Mouse (Mus musculus) spleen, adult 2 months (tissue): ENCODE measurements at regions not wholly inside any gene's neighbourhood (a gene's known extent, or its start where the extent isn't known, plus 50 kb on each side); places are given as distances from the start of the nearest gene placed in this dataset.

Experiments
- DNase-seq, 2 experiments: peaks; one replicate each; pipeline versions ENCODE4 v3.0.0 to v3.0.0-alpha.2; 2012 to 2021; ENCODE audit warnings: low spot score in 2 of 2, low read depth in 1 of 2
- H3K27ac ChIP-seq: fragments of 200-500 bp; 2 replicates; pipeline ENCODE4 v1.5.1; 2012; ENCODE audit warnings: low read length, inconsistent platforms; ENCODE audit not compliant: insufficient read depth
- H3K27me3 ChIP-seq: fragments of 200-500 bp; 2 replicates; pipeline ENCODE4 v1.6.1; 2012; ENCODE audit warnings: mild to moderate bottlenecking, moderate library complexity, low read length, inconsistent platforms; ENCODE audit not compliant: control insufficient read depth, insufficient read depth
- H3K36me3 ChIP-seq: fragments of 200-500 bp; 2 replicates; pipeline ENCODE4 v1.6.1; 2012; ENCODE audit warnings: mild to moderate bottlenecking, low read length, inconsistent platforms; ENCODE audit not compliant: control insufficient read depth, insufficient read depth
- H3K4me1 ChIP-seq: fragments of 200-500 bp; 2 replicates; pipeline ENCODE4 v1.6.1; 2011; ENCODE audit warnings: inconsistent platforms; ENCODE audit not compliant: control insufficient read depth, insufficient read depth, insufficient read length
- H3K4me3 ChIP-seq: fragments of 200-500 bp; 2 replicates; pipeline ENCODE4 v1.5.1; 2011; ENCODE audit warnings: mild to moderate bottlenecking, inconsistent platforms; ENCODE audit not compliant: insufficient read depth, insufficient read length; ENCODE audit errors: extremely low read depth
- CTCF ChIP-seq: fragments of 200-500 bp; IDR thresholded peaks from 2 replicates; pipeline ENCODE4 v1.5.1; 2011; ENCODE audit warnings: mild to moderate bottlenecking, inconsistent platforms; ENCODE audit not compliant: insufficient read depth, insufficient read length, insufficient replicate concordance; ENCODE audit errors: extremely low read depth
- POLR2A ChIP-seq: fragments of 200-500 bp; IDR thresholded peaks from 2 replicates; pipeline ENCODE4 v1.6.1; 2011; ENCODE audit warnings: low read depth, low read length, inconsistent platforms
- WGBS: fragments of 180-500 bp; shearing (Covaris S2); methylation state at CpG from one replicate; pipeline ENCODE4 v1.1.7; 2018; 5-methylcytosine and 5-hydroxymethylcytosine counted together

GRCm38 (mm10) chr9:113496176-113496732 is 211.8 kb downstream of the Pdcd6ip start:
- H3K4me3 ChIP-seq: no peak overlapping the region
- DNase-seq: no peak
- H3K27me3 ChIP-seq: no peaks in the 10 kb centered on the region
- H3K36me3 ChIP-seq: no peaks in the 10 kb centered on the region
- H3K4me1 ChIP-seq: no peaks in the 10 kb centered on the region
- H3K27ac ChIP-seq: no peak overlapping the region
- 73% methylated on average over 7 of the region's 7 CpGs for WGBS
- TF ChIP-seq POLR2A: no peak
- no peak for TF ChIP-seq CTCF

- Histone ChIP-seq H3K4me1 (no peaks in the 10 kb centered on the region), H3K27me3 (no peaks in the 10 kb centered on the region), H3K4me3 (no peak overlapping the region), H3K36me3 (no peaks in the 10 kb centered on the region), H3K27ac (no peak overlapping the region)
- TF ChIP-seq POLR2A (no peak), CTCF (no peak)
- no peak for DNase-seq
- 75% methylated on average over 6 of the region's 6 CpGs for WGBS
Measured at GRCm38 (mm10) chr9:113488651-113489050, 219.4 kb downstream of the Pdcd6ip start.

- WGBS: 88% methylated on average over 6 of the region's 6 CpGs
- Histone ChIP-seq H3K4me1 (no peaks in the 10 kb centered on the region), H3K27me3 (no peaks in the 10 kb centered on the region), H3K27ac (no peak overlapping the region), H3K36me3 (no peaks in the 10 kb centered on the region), H3K4me3 (no peak overlapping the region)
- DNase-seq: no peak
- TF ChIP-seq CTCF: no peak
- no peak for TF ChIP-seq POLR2A
Measured at GRCm38 (mm10) chr9:113486494-113487081, 221.5 kb downstream of the Pdcd6ip start.

- H3K4me1 ChIP-seq: no peaks in the 10 kb centered on the region
- no peaks in the 10 kb centered on the region for H3K36me3 ChIP-seq
- no peaks in the 10 kb centered on the region for H3K27me3 ChIP-seq
- DNase-seq: no peak
- H3K4me3 ChIP-seq: no peak overlapping the region
- 84% methylated on average over 3 of the region's 3 CpGs for WGBS
- H3K27ac ChIP-seq: no peak overlapping the region
- TF ChIP-seq CTCF: no peak
Measured at GRCm38 (mm10) chr9:113479897-113480296, 228.2 kb downstream of the Pdcd6ip start.

GRCm38 (mm10) chr9:113478761-113479265 is 229.2 kb downstream of the Pdcd6ip start:
- 85% methylated on average over 1 of the region's 1 CpGs for WGBS
- no peaks in the 10 kb centered on the region for H3K27me3 ChIP-seq
- no peaks in the 10 kb centered on the region for H3K4me1 ChIP-seq
- TF ChIP-seq CTCF: no peak
- TF ChIP-seq POLR2A: no peak
- DNase-seq: no peak
- no peak overlapping the region for H3K4me3 ChIP-seq
- H3K36me3 ChIP-seq: no peaks in the 10 kb centered on the region
- no peak overlapping the region for H3K27ac ChIP-seq

GRCm38 (mm10) chr9:113471781-113472180 is 236.3 kb downstream of the Pdcd6ip start:
- Histone ChIP-seq H3K4me1 (no peaks in the 10 kb centered on the region), H3K4me3 (no peak overlapping the region), H3K27ac (no peak overlapping the region), H3K36me3 (no peaks in the 10 kb centered on the region), H3K27me3 (no peaks in the 10 kb centered on the region)
- DNase-seq: no peak
- WGBS: 88% methylated on average over 6 of the region's 6 CpGs
- TF ChIP-seq CTCF: no peak
- TF ChIP-seq POLR2A: no peak

GRCm38 (mm10) chr9:113462888-113463287 is 245.2 kb downstream of the Pdcd6ip start:
- Histone ChIP-seq H3K27ac (no peak overlapping the region), H3K27me3 (no peaks in the 10 kb centered on the region), H3K36me3 (no peaks in the 10 kb centered on the region), H3K4me1 (no peaks in the 10 kb centered on the region), H3K4me3 (no peak overlapping the region)
- 56% methylated on average over 2 of the region's 2 CpGs for WGBS
- TF ChIP-seq CTCF (no peak), POLR2A (no peak)
- DNase-seq: no peak
